Mouse (Mus musculus) G1E (cell line): ENCODE data around the gene Reg3g. TPM values are rescaled to one million over a fixed set of nuclear protein-coding genes. Genes with fewer than 3 reads are reported as not detected.

Experiments
- ATAC-seq: 2 replicates; pipeline ENCODE4 v1.8.0; 2016; ENCODE audit warnings: mild to moderate bottlenecking; ENCODE audit not compliant: insufficient number of reproducible peaks, poor library complexity, low FRiP score, severe bottlenecking; ENCODE audit errors: extremely low read depth
- DNase-seq: peaks from one replicate; pipeline ENCODE4 v3.0.0; 2012; ENCODE audit warnings: low spot score
- H3K27me3 ChIP-seq: 2 replicates; pipeline ENCODE4 v1.6.1; 2012; ENCODE audit warnings: mild to moderate bottlenecking, low read length, inconsistent platforms; ENCODE audit not compliant: insufficient read depth
- H3K36me3 ChIP-seq: replicated peaks from 2 replicates; pipeline ENCODE3; 2012; ENCODE audit warnings: mild to moderate bottlenecking, inconsistent platforms
- H3K4me1 ChIP-seq: 2 replicates; pipeline ENCODE4 v1.6.1; 2012; ENCODE audit warnings: low read depth, low read length, inconsistent platforms, mixed read lengths; ENCODE audit not compliant: insufficient read depth
- H3K4me3 ChIP-seq: 2 replicates; pipeline ENCODE4 v1.5.1; 2012; ENCODE audit warnings: low read depth, mild to moderate bottlenecking, inconsistent platforms, low read length, moderate library complexity, mixed read lengths
- H3K9me3 ChIP-seq: replicated peaks from 2 replicates; pipeline ENCODE4 v1.6.1; 2012; ENCODE audit warnings: inconsistent platforms
- CTCF ChIP-seq: IDR thresholded peaks from 2 replicates; pipeline ENCODE4 v1.5.1; 2012; ENCODE audit warnings: low read depth, low read length, inconsistent platforms, mixed read lengths
- GATA1 ChIP-seq: IDR thresholded peaks from 2 replicates; pipeline ENCODE4 v1.6.1; 2012; ENCODE audit warnings: borderline replicate concordance, low read length, inconsistent platforms, mixed read lengths
- GATA2 ChIP-seq: IDR thresholded peaks from 2 replicates; pipeline ENCODE4 v1.6.1; 2012; ENCODE audit warnings: low read depth, low read length, inconsistent platforms, borderline replicate concordance
- POLR2AphosphoS5 ChIP-seq: IDR thresholded peaks from 2 replicates; pipeline ENCODE4 v1.6.1; 2012; ENCODE audit warnings: low read depth, low read length, inconsistent platforms; ENCODE audit not compliant: insufficient replicate concordance
- TAL1 ChIP-seq: conservative IDR thresholded peaks from 2 replicates; pipeline ENCODE4 v1.6.1; 2012; ENCODE audit warnings: low read depth, low read length, inconsistent platforms, mixed read lengths
- polyA plus RNA-seq: library from polyadenylated mRNA; stranded (reverse); fragments of >175 nt; gene quantifications from 2 replicates; pipeline ENCODE4 v1.2.3, GENCODE M21; 2012
- total RNA-seq, 2 experiments: library from RNA; stranded (forward) in 1 of 2; stranded (reverse) in 1 of 2; fragments of 200-1000 nt in 1 of 2; fragments of >200 nt in 1 of 2; fragmentation: Nextera tagmentation in 1 of 2; gene quantifications; 2 replicates each; pipeline ENCODE4 v1.2.3; 2014 to 2017

Reg3g gene
- total RNA-seq (2014; fragmentation: Nextera tagmentation) (not detected in 2 replicates), total RNA-seq (2017) (0.12 TPM in 1 of 2 replicates, not detected in the other), polyA plus RNA-seq (not detected in 2 replicates)

DNA sequence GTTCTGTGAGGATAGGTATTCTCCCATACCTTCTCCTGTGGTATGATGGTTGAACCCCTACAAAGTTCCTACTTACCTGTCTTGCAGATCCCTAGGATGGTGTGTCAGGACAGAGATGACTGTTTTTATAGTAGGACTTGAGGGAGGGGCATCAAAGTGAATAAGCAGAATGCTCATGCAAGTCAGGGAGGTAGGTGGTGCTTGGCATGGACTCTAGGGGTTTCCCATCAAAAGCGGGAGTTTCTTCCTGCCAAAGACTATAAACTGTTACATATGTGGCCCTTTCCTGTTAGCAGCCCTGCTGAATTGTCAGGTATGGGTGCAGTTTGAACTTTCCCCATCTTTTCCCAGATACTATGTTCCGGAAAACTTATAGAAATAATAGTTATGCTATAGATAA, at the start of gene Reg3g:
TSS of gene Reg3g (minus strand) at position 101 of the 400 bp plus-strand sequence.
- Histone ChIP-seq H3K9me3 (peaks cover 4% of the 10 kb centered on the region; the same call in 1 of the 2 replicates), H3K4me3 (no peak within 1 kb of the TSS), H3K36me3 (no peaks in the 10 kb centered on the region), H3K27me3 (no peaks in the 10 kb centered on the region), H3K4me1 (no peaks in the 10 kb centered on the region)
- TF ChIP-seq CTCF (no peak), TAL1 (no peak), GATA2 (no peak), GATA1 (no peak), POLR2AphosphoS5 (no peak)
- DNase-seq (no peak), ATAC-seq (no peak)

- DNase-seq = no peak
- Histone ChIP-seq H3K36me3 (no peaks in the 10 kb centered on the region), H3K4me1 (no peaks in the 10 kb centered on the region), H3K9me3 (no peaks in the 10 kb centered on the region), H3K4me3 (no peak overlapping the region), H3K27me3 (no peaks in the 10 kb centered on the region)
- TF ChIP-seq GATA1 (no peak), TAL1 (no peak), GATA2 (no peak), CTCF (no peak), POLR2AphosphoS5 (no peak)
- no peak for ATAC-seq
These were observed 47.2 kb upstream of the Reg3g start for GRCm38 (mm10) chr6:78515777-78516446.

DNA sequence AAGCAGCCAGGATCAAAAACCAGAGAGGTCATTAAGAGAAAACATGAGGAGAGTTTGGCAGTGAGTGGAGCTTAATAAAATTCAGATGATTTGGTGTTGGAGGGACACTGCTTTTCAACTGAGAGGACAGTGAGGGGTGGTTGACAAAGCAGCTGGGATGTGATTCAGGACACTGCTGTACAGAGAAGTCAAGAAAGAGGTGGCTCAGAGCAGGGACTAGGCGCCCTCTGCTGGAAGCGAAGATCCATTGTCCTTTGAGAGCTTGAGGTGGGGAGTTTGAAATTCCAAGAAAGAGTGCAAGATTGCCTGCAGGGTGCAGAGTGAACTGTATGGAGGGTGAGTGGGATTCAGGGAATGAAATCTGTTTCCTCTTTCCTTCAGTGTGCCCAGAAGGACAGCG, 44.2 kb upstream of the Reg3g start:
- H3K9me3 ChIP-seq = no peaks in the 10 kb centered on the region
- H3K36me3 ChIP-seq = no peaks in the 10 kb centered on the region
- no peak overlapping the region for H3K4me3 ChIP-seq
- no peaks in the 10 kb centered on the region for H3K4me1 ChIP-seq
- TF ChIP-seq CTCF (no peak), POLR2AphosphoS5 (no peak), GATA2 (no peak), GATA1 (no peak), TAL1 (no peak)
- DNase-seq (no peak), ATAC-seq (no peak)
- no peaks in the 10 kb centered on the region for H3K27me3 ChIP-seq

DNA sequence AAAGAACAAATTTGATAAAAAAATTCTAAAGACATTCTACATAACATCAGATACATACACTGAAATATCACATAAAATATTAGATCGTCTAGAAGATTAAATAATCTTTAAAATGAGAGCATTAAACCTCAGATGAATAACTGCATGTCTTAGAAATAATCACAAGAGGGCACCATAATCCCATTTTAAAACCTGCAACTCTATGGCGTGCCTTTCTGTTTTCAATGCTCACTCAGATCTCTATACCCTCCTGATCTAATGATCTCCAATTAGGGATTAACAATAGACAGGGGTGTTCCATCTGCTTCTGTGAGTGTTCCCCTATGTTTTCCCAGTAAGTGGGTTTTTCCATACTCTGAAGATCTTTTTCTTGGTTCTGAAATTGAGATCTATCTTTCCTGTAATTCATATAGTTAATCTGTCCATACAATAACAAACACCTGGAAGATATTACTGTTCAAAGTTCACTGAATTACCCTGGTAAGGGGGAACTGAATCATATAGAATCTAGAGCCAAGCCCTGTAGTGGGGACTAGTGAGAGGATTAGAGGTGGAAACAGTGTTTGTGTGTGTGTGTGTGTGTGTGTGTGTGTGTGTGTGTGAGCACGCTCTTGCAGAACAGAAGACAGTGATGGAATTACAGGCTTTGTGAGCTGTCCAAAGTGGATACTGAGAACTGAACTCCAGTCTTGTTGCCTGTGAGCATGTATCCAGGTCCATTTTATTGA, 41.7 kb upstream of the Reg3g start:
- Histone ChIP-seq H3K4me1 (no peaks in the 10 kb centered on the region), H3K36me3 (no peaks in the 10 kb centered on the region), H3K27me3 (no peaks in the 10 kb centered on the region), H3K4me3 (no peak overlapping the region), H3K9me3 (0 out of 2 replicates have a peak, but pooled peaks cover 3% of the 10 kb centered on the region)
- TF ChIP-seq GATA2 (no peak), CTCF (no peak), GATA1 (no peak), POLR2AphosphoS5 (no peak), TAL1 (no peak)
- ATAC-seq = no peak
- DNase-seq = no peak

DNA sequence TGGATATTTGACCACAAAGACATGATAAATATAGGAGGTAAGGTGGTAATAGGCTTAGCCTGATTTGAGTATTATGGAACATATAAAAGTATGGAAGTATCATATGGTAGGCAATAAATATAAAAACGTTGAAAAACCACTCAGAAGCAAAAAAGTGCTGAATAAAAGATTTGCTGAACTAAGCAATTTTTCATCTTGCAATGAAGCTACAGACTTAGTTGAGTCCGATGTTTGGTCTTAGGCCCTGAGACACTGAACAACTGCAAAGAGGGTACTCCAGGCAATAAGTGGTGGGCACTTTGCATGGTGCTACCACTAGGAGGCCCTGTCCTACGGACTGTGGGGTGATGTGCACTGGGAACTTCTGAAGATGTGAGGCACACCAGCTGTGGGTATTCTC, 37.1 kb upstream of the Reg3g start:
- TF ChIP-seq GATA1 (no peak), TAL1 (no peak), CTCF (no peak), POLR2AphosphoS5 (no peak), GATA2 (no peak)
- H3K9me3 ChIP-seq = peaks cover 6% of the 10 kb centered on the region
- ATAC-seq = no peak

GRCm38 (mm10) chr6:78494633-78495032, 26.0 kb upstream of the Reg3g start:
- Histone ChIP-seq H3K36me3 (no peaks in the 10 kb centered on the region), H3K9me3 (0 out of 2 replicates have a peak, but pooled peaks cover 3% of the 10 kb centered on the region), H3K27me3 (no peaks in the 10 kb centered on the region), H3K4me1 (no peaks in the 10 kb centered on the region), H3K4me3 (no peak overlapping the region)
- ATAC-seq (no peak), DNase-seq (no peak)
- TF ChIP-seq TAL1 (no peak), GATA2 (no peak), POLR2AphosphoS5 (no peak), GATA1 (no peak), CTCF (no peak)

More for the DNA sequence above, 37.1 kb upstream of the Reg3g start:
- Histone ChIP-seq H3K4me3 (no peak overlapping the region), H3K27me3 (no peaks in the 10 kb centered on the region), H3K36me3 (no peaks in the 10 kb centered on the region), H3K4me1 (no peaks in the 10 kb centered on the region)
- no peak for DNase-seq
